Mouse (Mus musculus): Measurements from ENCODE around the gene Tbc1d17. TPM values are rescaled to one million over a fixed set of nuclear protein-coding genes. Genes with fewer than 3 reads are reported as not detected.

Tbc1d17 gene
- polyA plus RNA-seq, 1 experiment from 2014 or later = 122 TPM

DNA sequence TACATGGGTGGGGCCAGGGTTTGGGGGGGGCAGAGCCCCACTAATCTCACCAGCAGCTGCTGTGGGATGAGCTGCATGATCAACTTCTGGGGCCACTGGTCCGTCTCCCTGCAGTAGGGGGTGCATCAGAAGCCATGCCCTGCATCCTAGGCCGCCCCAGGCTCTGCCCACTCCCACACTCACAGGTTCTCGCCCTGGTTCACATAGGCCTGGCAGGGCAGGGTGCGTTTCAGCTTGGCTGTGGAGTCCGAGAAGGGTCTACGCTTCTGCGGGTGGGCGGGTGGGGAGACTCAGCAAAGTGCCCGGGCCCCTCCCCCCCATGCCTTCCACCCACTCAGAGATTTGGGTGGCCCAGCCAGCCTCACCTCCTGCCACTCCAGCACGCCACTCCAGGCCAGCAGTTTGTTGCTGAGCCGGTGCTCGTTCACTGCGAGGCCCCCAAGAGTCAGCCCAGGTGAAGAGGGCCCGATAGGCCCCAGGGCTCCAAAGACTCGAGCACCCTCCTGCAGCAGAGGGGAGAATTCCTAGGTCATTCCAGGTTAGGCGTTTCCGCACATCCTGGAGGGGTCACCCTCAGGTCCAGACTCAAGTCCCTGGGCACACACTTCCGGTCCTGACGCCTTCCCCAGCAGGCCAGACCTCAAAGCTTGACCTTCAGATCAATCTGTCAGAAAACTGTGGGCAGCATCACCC, 18.3 kb upstream of the Tbc1d17 start:
- H3K4me2 ChIP-seq = peak overlapping the region; percentile 82
- WGBS = 72% methylated on average over 19 of the region's 19 CpGs
- peak overlapping the region; percentile 93 for H3K4me3 ChIP-seq
- no peaks in the 10 kb centered on the region for H3K27me3 ChIP-seq (replicated peaks)
- H3K9me3 ChIP-seq = no peaks in the 10 kb centered on the region
- H3K36me3 ChIP-seq (replicated peaks) = peaks cover 24% of the 10 kb centered on the region
- H3K4me1 ChIP-seq = peaks cover 44% of the 10 kb centered on the region
- H3K9ac ChIP-seq = peak overlapping the region; percentile 99
- no peak for ATAC-seq (replicated peaks)
- 0 out of 2 replicates have a peak overlapping the region, but pooled peaks have one; percentile 8 for H3K27ac ChIP-seq

DNA sequence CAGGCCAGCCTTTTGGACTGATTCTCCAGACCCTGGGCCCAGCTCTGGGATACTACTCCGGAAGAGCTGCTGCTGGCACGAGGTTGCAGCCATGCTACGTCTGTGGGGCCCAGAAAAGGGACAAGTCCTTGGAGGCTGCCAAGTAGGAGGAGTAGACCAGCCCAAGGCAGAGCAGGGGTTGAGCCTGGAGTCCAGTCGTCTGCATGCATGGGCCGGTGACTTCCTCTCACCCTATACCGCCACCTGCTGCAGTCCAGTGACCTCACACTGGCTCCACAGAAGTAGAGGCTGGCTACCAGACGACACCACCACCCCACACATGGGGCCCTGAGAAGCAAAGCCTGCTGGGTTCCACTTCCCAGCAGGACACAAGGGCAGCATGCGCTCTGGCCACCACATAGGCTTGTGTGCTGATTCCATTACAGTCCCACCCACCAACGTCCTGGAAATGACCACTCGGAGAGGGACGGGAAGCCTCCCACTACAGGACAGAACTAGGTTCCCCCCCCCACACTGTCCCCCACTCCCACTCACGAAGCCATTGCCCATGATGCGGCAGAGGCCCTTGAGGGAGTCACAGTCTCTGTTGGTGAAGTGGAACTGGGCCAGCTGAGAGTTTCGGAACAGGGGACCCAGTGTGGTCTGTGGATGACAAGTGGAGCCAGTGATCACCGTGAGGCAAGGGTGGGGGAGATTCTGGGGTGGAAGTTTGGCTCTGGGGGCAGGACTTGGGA, 17.6 kb upstream of the Tbc1d17 start:
- WGBS = 56% methylated on average over 15 of the region's 15 CpGs
- ATAC-seq (replicated peaks) = no peak
- Histone ChIP-seq H3K27me3 (replicated peaks) (no peaks in the 10 kb centered on the region), H3K4me2 (peak overlapping the region; percentile 82), H3K4me3 (peak overlapping the region; percentile 93; the same call in 1 of the 2 replicates), H3K27ac (0 out of 2 replicates have a peak overlapping the region, but pooled peaks have one; percentile 8), H3K9me3 (no peaks in the 10 kb centered on the region), H3K36me3 (replicated peaks) (peaks cover 25% of the 10 kb centered on the region), H3K4me1 (peaks cover 45% of the 10 kb centered on the region), H3K9ac (no peak overlapping the region)

DNA sequence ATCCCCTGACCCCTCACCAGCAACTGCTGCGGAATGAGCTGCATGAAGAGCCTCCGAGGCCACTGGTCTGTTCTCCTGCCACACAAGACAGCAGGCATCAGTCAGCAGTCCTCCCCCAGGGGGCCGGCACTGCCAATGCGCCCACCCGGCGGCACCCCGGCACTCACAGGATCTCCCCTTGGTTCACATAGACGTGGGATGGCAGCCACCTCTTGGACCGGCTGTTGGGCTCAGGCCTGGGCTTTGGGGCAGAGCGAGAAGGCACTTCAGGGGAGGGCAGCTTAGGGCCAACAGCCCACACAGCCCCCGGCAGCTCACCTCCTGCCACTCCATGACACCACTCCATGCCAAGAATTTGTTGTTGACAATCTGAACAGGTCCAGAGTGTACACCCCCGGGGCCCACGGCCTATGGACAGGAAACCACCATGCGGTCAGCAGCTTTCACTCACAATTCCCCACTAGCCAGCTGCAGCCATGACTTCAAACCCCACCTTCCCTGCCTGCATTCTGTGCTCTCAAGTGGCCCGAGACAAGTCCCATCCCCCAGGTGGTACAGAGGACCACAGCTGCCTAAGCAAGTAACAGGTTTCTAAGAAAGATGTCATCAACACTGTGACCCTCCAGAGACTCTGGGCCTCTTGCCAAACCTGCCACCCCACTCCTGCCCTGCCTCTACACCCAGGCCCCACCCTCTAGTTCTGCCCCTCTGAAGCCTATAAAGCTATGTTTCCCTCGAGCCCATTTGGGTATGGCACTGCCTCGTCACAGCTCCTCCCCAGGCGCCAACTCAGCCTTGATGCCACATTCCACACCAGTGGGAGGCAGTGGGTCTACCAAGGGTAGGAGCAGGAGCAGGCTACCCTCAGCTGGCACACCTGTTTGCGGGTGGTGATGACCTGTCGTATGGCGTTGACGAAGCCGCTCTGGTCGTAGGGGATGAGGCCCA, 16.0 kb upstream of the Tbc1d17 start:
- Histone ChIP-seq H3K4me1 (peaks cover 51% of the 10 kb centered on the region), H3K36me3 (replicated peaks) (peaks cover 25% of the 10 kb centered on the region), H3K27ac (no peak overlapping the region), H3K27me3 (replicated peaks) (no peaks in the 10 kb centered on the region), H3K4me3 (no peak overlapping the region), H3K9ac (no peak overlapping the region), H3K4me2 (no peak overlapping the region), H3K9me3 (no peaks in the 10 kb centered on the region)
- ATAC-seq (replicated peaks) = no peak
- WGBS = 78% methylated on average over 24 of the region's 24 CpGs

DNA sequence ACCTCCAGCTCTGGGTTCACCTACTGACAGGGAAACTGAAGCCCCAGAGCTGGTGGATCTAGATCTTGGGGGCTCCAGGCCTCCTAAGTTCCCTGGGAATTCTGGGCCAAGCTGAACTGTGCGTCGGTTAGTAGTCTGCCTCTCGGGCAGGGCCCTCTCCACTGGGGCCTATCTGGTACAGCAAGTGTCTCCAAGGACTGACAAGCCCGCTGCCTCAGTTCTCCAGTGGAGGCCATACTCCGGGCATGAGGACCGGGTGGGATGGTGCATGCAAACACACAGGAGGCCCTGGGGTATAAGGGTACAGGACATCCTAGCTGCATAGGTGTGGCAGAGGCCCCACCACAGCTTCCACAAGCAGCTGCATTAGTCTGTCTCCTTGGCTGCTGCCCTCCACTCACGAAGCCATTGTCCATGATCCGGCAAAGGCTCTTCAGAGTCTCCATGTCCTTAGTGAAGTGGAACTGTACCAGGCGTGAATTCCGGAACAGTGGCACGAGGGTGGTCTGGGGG, 15.2 kb upstream of the Tbc1d17 start:
- peaks cover 25% of the 10 kb centered on the region for H3K36me3 ChIP-seq (replicated peaks)
- no peak overlapping the region for H3K9ac ChIP-seq
- no peaks in the 10 kb centered on the region for H3K9me3 ChIP-seq
- H3K4me1 ChIP-seq = peaks cover 51% of the 10 kb centered on the region
- H3K27ac ChIP-seq = no peak overlapping the region
- no peak overlapping the region for H3K4me3 ChIP-seq
- no peak overlapping the region for H3K4me2 ChIP-seq
- no peaks in the 10 kb centered on the region for H3K27me3 ChIP-seq (replicated peaks)
- WGBS = 85% methylated on average over 11 of the region's 11 CpGs
- ATAC-seq (replicated peaks) = no peak

DNA sequence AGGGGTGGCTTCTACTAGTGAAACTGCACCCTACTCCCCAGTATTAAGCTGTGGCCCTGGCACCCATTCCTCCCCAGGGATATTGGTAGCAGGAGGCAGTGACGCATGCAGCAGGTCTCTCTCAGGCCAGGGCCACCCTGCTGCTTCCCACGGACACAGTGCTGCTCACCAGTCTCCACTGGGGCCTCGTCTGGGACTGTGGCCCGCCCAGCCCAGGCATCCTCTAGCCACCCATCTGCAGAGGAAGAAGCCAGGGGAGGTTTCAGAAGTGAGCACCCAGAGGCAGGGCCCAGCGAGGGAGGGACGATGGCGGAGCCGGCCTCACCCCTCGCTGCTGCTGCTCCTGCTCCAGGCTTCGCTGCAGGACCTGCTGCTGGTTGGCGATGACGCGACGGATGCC, 14.3 kb upstream of the Tbc1d17 start:
- ATAC-seq (replicated peaks) = no peak
- Histone ChIP-seq H3K27me3 (replicated peaks) (no peaks in the 10 kb centered on the region), H3K27ac (no peak overlapping the region), H3K9me3 (no peaks in the 10 kb centered on the region), H3K36me3 (replicated peaks) (peaks cover 25% of the 10 kb centered on the region), H3K9ac (no peak overlapping the region), H3K4me1 (peaks cover 53% of the 10 kb centered on the region), H3K4me2 (no peak overlapping the region), H3K4me3 (no peak overlapping the region)
- WGBS = 91% methylated on average over 14 of the region's 14 CpGs

DNA sequence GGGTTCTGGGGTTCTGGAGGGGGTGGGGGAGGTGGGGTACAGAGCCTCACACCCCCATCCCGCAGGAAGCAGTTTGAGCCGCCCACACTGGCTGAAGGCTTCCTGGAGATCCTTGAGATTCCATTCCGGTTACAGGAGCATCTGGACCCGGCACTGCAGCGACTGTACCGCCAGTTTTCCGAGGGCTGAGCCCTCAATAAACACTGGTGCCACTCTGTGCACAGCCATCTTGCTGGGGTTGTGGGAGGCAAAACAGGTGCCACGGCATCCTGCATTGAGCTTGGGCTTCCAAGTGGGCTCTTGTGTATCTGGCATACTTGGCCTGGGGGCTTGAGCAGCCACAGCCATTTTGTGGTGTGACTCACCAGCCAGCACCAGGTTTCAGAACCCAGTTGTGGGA, 13.6 kb upstream of the Tbc1d17 start:
- Histone ChIP-seq H3K9ac (no peak overlapping the region), H3K9me3 (no peaks in the 10 kb centered on the region), H3K36me3 (replicated peaks) (peaks cover 25% of the 10 kb centered on the region), H3K4me1 (peaks cover 53% of the 10 kb centered on the region), H3K4me3 (no peak overlapping the region), H3K4me2 (no peak overlapping the region), H3K27me3 (replicated peaks) (no peaks in the 10 kb centered on the region), H3K27ac (no peak overlapping the region)
- ATAC-seq (replicated peaks) = no peak
- 88% methylated on average over 8 of the region's 8 CpGs for WGBS

DNA sequence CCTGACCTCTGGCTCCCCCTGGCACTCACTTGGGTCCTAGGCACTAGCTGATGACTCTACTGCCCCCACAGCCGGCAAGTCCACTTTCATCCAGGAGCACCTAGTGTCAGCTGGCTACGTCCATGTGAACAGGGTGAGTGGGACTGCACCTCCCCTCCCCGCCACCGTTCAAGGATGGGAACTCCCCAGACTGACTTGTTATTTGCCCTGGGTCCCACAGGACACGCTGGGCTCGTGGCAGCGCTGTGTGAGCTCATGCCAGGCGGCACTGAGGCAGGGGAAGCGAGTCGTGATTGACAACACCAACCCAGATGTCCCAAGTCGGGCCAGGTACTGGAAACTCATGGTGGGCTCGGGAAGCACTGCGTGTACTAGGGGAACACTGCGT, 12.5 kb upstream of the Tbc1d17 start:
- Histone ChIP-seq H3K4me1 (peaks cover 46% of the 10 kb centered on the region), H3K4me3 (no peak overlapping the region), H3K4me2 (no peak overlapping the region), H3K9ac (no peak overlapping the region), H3K27me3 (replicated peaks) (no peaks in the 10 kb centered on the region), H3K36me3 (replicated peaks) (peaks cover 25% of the 10 kb centered on the region), H3K27ac (no peak overlapping the region), H3K9me3 (no peaks in the 10 kb centered on the region)
- no peak for ATAC-seq (replicated peaks)
- 76% methylated on average over 14 of the region's 14 CpGs for WGBS

DNA sequence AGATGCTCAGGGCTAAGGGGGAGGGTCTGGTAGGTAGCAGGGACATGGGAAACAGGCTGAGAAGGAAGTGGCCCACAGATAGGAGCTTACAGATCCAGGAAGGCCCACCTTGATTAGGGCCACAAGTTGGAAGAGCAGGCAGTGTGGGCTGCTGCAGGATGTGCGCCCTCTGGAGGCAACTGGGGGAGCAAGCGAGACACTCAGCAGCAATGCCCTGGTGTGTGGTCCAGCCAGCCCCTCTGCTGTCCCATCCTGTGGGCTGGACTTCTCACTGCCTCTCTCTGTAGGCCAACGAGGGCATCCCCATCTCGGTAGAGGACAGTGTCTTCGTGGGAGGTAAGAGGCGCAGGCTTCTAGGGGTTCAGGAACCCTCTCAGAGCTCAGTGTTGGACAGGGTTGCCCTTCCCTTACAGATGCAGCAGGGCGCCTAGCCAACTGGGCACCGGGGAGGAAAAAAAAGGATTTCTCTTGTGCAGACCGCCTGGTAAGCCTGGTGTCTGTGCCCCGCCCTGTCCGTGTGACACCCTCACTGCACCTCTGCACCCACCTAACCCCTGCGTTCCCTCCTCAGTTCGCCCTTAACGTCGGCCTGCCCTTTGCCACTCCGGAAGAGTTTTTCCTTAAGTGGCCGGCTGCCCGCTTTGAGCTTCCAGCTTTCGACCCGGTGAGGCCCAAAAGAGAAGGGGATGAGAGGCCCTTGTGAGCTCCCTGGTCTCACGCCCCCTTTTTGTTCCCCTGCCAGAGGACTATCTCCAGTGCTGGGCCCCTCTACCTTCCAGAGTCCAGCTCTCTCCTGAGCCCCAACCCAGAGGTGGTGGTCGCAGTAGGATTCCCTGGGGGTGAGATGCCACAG, 11.9 kb upstream of the Tbc1d17 start:
- H3K4me2 ChIP-seq = no peak overlapping the region; the same call in 1 of the 2 replicates
- H3K4me3 ChIP-seq = no peak overlapping the region; the same call in 1 of the 2 replicates
- no peak overlapping the region for H3K9ac ChIP-seq
- H3K27me3 ChIP-seq (replicated peaks) = no peaks in the 10 kb centered on the region
- no peak for ATAC-seq (replicated peaks)
- WGBS = 52% methylated on average over 22 of the region's 22 CpGs
- no peaks in the 10 kb centered on the region for H3K9me3 ChIP-seq
- peaks cover 42% of the 10 kb centered on the region for H3K4me1 ChIP-seq
- peaks cover 25% of the 10 kb centered on the region for H3K36me3 ChIP-seq (replicated peaks)
- peak overlapping the region; percentile 27; the same call in 1 of the 2 replicates for H3K27ac ChIP-seq

DNA sequence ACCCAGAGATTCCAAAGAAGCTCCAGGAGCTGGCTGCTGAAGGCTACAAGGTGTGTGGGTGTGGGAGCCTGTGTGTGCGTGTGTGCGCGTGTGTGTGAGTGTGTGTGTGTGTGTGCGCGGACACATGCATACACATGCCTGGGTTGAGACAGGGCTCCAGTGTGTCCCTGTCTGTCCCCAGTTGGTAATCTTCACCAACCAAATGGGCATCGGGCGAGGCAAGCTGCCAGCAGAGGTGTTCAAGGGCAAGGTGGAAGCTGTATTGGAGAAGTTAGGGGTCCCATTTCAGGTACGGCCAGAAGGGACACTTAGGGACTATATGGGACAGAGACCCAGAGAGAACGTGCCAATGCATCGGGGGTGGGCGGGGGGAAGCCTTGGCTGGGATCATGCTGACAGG, 11.0 kb upstream of the Tbc1d17 start:
- peaks cover 42% of the 10 kb centered on the region for H3K4me1 ChIP-seq
- H3K9me3 ChIP-seq = no peaks in the 10 kb centered on the region
- H3K27me3 ChIP-seq (replicated peaks) = no peaks in the 10 kb centered on the region
- H3K9ac ChIP-seq = no peak overlapping the region
- H3K27ac ChIP-seq = no peak overlapping the region
- peaks cover 25% of the 10 kb centered on the region for H3K36me3 ChIP-seq (replicated peaks)
- ATAC-seq (replicated peaks) = no peak
- H3K4me2 ChIP-seq = no peak overlapping the region
- 93% methylated on average over 11 of the region's 11 CpGs for WGBS
- no peak overlapping the region for H3K4me3 ChIP-seq

DNA sequence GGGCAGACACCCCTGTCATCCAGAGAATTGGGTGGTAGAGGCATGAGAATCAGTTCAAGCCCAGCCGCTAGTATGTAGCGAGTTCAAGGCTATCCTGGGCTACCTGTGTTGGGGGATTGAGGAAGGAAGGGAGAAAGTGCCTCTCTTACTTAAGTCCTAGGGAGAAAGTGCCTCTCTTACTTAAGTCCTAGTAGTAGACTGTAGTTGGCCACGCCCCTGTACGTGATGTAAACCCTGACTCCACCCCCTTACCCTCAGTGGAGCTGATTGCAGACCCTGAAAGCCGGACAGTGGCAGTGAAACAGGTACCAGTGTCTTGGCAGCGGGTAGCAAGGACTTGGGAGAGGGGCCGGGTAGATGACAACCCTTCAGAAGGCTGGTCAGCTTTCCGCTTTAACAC, 9.0 kb upstream of the Tbc1d17 start:
- Histone ChIP-seq H3K36me3 (replicated peaks) (peaks cover 12% of the 10 kb centered on the region), H3K9ac (peak overlapping the region; percentile 96; the same call in 1 of the 2 replicates), H3K9me3 (no peaks in the 10 kb centered on the region), H3K4me1 (peaks cover 57% of the 10 kb centered on the region), H3K4me2 (peak overlapping the region; percentile 94), H3K27ac (peak overlapping the region; percentile 93; the same call in 1 of the 2 replicates), H3K27me3 (replicated peaks) (no peaks in the 10 kb centered on the region), H3K4me3 (peak overlapping the region; percentile 75)
- 27% methylated on average over 8 of the region's 8 CpGs for WGBS
- ATAC-seq (replicated peaks) = no peak

DNA sequence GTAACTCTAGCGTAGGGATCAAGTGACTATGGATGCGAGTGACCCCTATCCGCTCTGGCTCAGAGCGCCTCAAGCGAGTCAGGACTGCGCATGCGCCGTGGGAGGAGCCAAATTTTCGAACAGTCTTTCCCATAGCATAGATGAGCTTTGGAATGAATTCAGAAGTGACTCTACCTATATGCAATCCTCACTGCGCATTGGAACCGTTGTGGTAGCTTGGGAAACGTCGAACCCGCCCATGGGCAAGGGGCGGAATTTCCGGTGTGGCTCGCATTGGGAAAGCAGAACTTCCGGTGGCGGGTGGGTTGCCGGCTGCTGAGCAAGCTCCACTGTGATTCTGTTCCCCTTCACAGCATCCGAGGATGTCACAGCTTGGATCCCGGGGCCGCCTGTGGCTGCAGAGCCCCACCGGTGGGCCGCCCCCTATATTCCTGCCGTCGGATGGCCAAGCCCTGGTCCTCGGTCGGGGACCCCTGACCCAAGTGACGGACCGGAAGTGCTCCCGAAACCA, 8.2 kb upstream of the Tbc1d17 start, which contains the start of gene Pnkp:
TSS of gene Pnkp (plus strand) at position 98 of the 511 bp plus-strand sequence.
- peak within 1 kb of the TSS; percentile 94 for H3K4me2 ChIP-seq
- H3K9ac ChIP-seq = peak within 1 kb of the TSS; percentile 96
- peak within 1 kb of the TSS; percentile 75 for H3K4me3 ChIP-seq
- no peaks in the 10 kb centered on the region for H3K27me3 ChIP-seq (replicated peaks)
- under 1% methylated on average over 32 of the region's 32 CpGs for WGBS
- H3K36me3 ChIP-seq (replicated peaks) = peaks cover 9% of the 10 kb centered on the region
- no peaks in the 10 kb centered on the region for H3K9me3 ChIP-seq
- peak within 1 kb of the TSS; percentile 93 for H3K27ac ChIP-seq
- peaks cover 57% of the 10 kb centered on the region for H3K4me1 ChIP-seq
- peak; percentile 70 for ATAC-seq (replicated peaks)
